Mouse (Mus musculus): ENCODE measurements around the gene Cdh23.

GRCm38 (mm10) chr10:60389447-60389865 is 306.8 kb downstream of the Cdh23 start:
- no peak for TF ChIP-seq CHD2 (IDR thresholded peaks at IDR 0.05; ENCODE audit: low read depth, low read length)
- TF ChIP-seq HCFC1 (IDR thresholded peaks at IDR 0.05; ENCODE audit: borderline replicate concordance, insufficient read depth, low read length), result no peak
- no peak for TF ChIP-seq ZNF384 (IDR thresholded peaks at IDR 0.05; ENCODE audit: low read depth, low read length)
